Mouse (Mus musculus): ENCODE measurements around the gene Sumo3.

Sumo3 gene

GRCm38 (mm10) chr10:77627497-77627896 lies 21.6 kb downstream of the Sumo3 start:
- DNase-seq, result peak; percentile 75 to 81

GRCm38 (mm10) chr10:77629163-77629562 lies 23.3 kb downstream of the Sumo3 start:
- DNase-seq, result no peak

DNA sequence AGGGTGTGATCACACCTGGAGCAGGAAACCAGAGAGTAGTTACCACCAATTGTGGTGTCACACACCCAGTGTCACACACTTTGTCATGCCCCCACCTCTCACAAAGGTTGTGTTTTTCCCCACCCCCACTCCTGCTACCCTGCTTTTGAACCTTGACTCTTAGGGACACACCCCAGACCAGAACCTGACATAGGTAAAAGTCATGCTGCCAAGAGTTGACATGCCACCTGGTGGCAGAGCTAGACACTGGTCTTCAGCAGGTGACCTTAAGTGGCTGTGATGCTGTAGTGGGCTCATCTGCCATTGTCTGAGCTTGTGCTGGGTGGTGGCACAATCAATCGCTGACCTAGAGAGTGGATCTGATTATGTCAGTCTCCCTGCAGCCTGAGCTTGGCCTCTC lies 24.1 kb downstream of the Sumo3 start:
- DNase-seq, result no peak

- no peak for DNase-seq
These were observed 28.1 kb downstream of the Sumo3 start for GRCm38 (mm10) chr10:77634016-77634415.

- DNase-seq, result no peak
These were observed 28.7 kb downstream of the Sumo3 start for GRCm38 (mm10) chr10:77634452-77635231.

DNA sequence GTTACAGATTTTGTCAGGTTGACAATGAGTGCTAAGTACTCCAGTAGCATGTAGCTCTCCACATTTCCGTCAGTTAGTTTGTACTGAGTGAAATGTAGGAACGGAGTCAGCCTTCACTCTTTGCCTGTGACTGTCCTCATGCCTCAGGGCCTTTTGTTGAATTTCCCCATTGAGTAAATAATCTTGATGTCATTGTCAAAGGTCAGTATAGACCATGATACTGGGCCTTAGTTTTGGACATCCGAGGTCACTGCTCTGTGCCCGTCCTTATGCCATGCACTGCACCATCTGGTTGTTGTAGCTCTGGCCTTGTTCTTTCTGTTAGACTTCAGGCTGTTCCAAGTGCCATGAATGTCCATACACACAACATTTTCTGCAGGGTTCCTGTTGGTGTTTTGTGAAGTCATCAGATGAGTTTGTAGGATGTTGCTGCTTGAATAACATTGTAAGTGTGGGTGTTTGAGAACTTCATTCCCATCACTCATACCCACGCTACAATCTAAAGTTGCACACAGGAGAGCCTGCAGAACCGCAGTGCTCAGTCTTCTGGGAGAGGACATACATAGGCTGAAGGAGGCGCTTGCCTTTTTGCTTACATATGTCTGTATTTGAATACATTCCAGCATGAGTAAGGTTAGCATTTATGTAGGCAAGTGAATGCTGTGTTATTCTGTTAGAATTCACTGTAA lies 30.5 kb downstream of the Sumo3 start:
- DNase-seq, result no peak

- no peak for DNase-seq
These were observed 33.1 kb downstream of the Sumo3 start for GRCm38 (mm10) chr10:77638956-77639355.

DNA sequence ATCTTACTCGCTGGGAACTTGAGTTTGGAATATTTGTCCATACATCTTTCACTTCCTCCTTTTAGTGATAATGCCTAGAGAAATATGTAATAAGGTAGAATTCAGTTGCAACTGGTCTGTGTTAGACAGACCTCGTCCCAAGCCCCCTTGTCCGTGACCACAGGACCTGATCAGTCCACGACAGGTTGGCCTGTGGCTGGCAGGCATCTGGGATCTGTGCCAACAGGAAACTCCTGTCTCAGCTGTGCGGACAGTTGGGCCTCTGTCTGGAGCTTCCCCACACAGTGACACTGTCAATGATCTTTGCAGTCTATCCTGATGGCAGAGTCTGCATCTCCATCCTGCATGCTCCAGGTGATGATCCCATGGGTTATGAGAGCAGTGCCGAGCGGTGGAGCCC lies 37.3 kb downstream of the Sumo3 start:
- no peak for DNase-seq

DNA sequence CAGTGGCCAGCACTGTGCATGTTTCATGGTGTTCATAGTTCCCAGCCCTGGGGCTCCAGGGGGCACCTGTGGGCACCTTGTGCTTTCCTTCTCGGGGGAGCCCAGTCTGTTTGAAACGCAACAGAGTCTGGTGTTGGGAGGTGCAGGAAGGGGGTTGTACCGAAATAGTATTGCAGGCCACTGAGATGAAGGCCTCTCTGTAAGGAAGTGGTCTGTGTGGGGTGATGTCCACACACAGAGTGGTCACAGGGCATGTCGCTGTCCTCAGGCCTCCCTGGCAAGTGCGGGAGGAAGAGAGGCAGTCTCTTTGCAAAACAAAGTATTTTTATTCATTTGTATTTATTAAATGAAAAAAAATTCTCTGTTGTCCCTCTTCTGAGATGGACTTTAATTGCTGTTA lies 39.7 kb downstream of the Sumo3 start:
- DNase-seq, result no peak

GRCm38 (mm10) chr10:77647461-77647860 lies 41.6 kb downstream of the Sumo3 start:
- no peak for DNase-seq

DNA sequence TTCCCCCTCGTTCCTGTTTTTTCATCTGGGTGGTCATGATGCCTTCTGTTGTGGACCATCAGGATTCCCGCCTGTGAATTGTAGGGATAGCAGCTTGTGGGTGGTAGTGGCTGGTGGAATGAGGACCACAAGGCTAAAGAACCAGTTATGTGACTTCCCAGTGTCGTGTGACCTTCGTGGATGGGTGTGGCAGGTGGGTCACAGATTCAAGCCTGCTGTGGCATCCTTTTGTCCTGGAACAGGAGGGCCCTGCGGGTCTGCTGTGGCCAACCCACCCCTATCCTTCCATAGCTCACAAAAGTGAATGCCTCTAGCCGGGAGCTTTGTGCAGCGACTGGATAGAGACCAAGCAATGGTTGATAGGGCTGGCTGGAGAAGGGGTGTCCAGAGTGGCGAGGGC lies 42.0 kb downstream of the Sumo3 start:
- no peak for DNase-seq

- no peak for DNase-seq
These were observed 46.1 kb downstream of the Sumo3 start for GRCm38 (mm10) chr10:77652046-77652445.

GRCm38 (mm10) chr10:77658286-77658994 lies 52.5 kb downstream of the Sumo3 start:
- DNase-seq, result no peak

- DNase-seq, result no peak
These were observed 58.2 kb downstream of the Sumo3 start for GRCm38 (mm10) chr10:77663949-77664665.

DNA sequence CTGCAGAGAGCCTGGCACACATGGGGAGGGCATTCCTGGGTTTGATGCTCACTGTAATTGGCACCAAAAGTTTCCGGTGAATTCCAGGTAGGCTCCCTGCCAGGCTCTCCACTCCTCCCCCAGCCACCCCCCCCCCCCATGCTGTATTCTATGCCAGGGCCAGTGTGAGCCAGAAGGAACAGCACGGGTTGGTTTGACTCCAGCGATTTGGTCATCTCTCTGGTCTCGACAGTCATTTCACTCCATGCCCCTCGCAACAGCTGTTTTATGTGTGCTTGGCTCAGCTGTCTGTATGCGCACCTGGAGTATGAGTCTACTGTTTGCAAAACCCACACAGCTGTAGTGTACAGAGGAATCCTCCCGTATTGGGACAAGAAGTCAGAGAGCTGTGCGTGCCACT lies 60.4 kb downstream of the Sumo3 start:
- peak in 1 of 2 experiments; percentile 43 for DNase-seq

DNA sequence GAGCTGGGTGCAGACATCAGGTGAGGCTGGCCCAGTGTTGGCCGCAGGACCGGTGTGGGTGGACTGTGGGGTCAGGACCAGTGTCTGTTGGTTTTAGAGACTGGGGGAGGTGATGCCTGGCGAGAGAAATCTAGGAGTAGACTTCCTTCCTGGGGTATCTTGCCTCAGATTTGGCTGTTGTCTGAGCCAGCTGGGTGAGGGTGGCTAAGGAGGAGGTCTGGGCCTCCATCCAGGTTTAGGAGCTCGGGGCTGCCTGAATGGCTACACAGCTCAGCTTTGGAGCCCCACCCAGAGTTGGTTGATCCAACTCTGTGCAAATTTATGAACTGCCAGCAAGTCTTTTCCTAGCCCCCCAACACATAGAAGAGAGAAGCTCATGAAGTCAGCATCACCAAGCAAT lies 61.5 kb downstream of the Sumo3 start:
- DNase-seq, result no peak
